Mouse (Mus musculus): Measurements from ENCODE around the gene Herc4.

Herc4 gene

GRCm38 (mm10) chr10:63360502-63360901 is 116.9 kb downstream of the Herc4 start:
- no peak for DNase-seq

- no peak for DNase-seq
Observed at GRCm38 (mm10) chr10:63365918-63366455, 122.4 kb downstream of the Herc4 start.

- no peak for DNase-seq
Observed at GRCm38 (mm10) chr10:63367386-63367785, 123.8 kb downstream of the Herc4 start.
